ENCODE assay signal across 8 mouse cellular contexts in the genomic region with DNA sequence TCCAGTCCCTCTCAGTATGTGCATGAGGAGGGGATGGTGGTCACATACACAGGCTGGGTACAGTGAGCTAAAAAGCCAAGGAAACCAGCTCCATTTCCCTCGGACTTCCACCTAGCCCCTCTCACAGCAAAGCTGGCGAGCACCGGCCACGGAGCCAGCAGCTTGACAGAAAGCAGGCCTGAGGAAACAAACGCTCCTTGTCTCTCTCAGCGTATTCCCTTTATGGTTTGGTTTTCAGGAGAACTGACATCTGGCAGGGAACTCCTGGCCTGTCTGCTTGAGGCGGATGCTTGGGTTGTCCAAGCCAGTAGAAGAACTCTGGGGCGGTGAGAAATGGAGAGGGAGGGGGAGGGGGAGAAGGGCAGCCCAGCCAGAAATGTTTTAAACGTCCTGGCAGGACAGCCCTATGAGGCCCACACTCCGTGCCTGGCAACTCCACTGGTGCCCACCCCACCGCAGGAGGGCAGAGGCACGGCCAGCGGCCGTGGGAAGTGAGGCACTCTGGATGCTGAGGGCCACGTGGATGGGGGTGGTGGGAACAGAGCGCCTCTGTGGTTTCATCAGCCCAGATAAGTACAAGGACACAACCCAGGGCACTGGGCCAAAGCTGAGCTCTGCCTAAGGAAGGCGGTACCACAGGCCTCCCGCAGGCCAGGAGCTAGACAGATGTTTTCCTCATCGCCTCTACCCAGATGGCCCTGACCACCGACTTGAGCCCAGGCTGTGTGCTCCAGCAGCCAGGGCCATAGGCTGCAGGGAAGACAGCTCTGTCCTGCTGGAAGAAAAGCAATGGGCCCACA. TPM values are rescaled to one million over a fixed set of nuclear protein-coding genes. Genes with fewer than 3 reads are reported as not detected.
DNase-seq lines count a peak whose midpoint lies in the region; ATAC-seq and TF ChIP-seq lines count a peak whose summit lies in the region.

No protein-coding gene starts in this region.

- DNase-seq in MEL (ENCODE audit: low read depth, low spot score), result peak; percentile 95
- DNase-seq in cerebellum, postnatal 14 days, result peak; percentile 64 to 78
- peak; percentile 54 to 68 for DNase-seq in frontal cortex, postnatal 25 days (ENCODE audit: low spot score in 2 of 2)
- peak; percentile 83 to 89 for DNase-seq in layer of hippocampus, postnatal 14 days (ENCODE audit: low spot score in 2 of 2)
- peak; percentile 97 for DNase-seq in ovary, postnatal 36 days (ENCODE audit: low spot score)
- peak; percentile 65 for DNase-seq in thymus, postnatal 4 days

- no peak for TF ChIP-seq RAD21 in MEL (IDR thresholded peaks at IDR 0.05; ENCODE audit: low read depth, low read length)

- WGBS in hindbrain, embryonic 12.5 days, result 62% methylated on average over 20 of the region's 20 CpGs
- 12% methylated on average over 20 of the region's 20 CpGs for WGBS in lung, embryonic 16.5 days

- no peak overlapping the region; the same call in 1 of the 2 replicates for H3K4me2 ChIP-seq in hindbrain, embryonic 12.5 days (replicated peaks)
- peak overlapping the region; percentile 46; the same call in 1 of the 2 replicates for H3K4me2 ChIP-seq in lung, embryonic 16.5 days (ENCODE audit: low read depth, low read length)

- peak overlapping the region; percentile 2 to 28; a peak in 3 of 4 replicates for H3K4me3 ChIP-seq in MEL (ENCODE audit: control insufficient read depth in 1 of 2, insufficient read depth in 1 of 2, low read depth in 2 of 2, low read length in 2 of 2)
- H3K4me3 ChIP-seq in hindbrain, embryonic 12.5 days, result no peak overlapping the region
- H3K4me3 ChIP-seq in lung, embryonic 16.5 days (ENCODE audit: low read length), result no peak overlapping the region

- peaks cover 6 to 18% of the 10 kb centered on the region in 2 experiments for H3K4me1 ChIP-seq in MEL (ENCODE audit: control insufficient read depth in 1 of 2, insufficient read depth in 2 of 2, low read length in 2 of 2)
- H3K4me1 ChIP-seq in hindbrain, embryonic 12.5 days, result peaks cover 19% of the 10 kb centered on the region
- peaks cover 29% of the 10 kb centered on the region for H3K4me1 ChIP-seq in lung, embryonic 16.5 days (replicated peaks; ENCODE audit: control insufficient read depth, insufficient read depth, low read length)

- ATAC-seq in hindbrain, embryonic 12.5 days (ENCODE audit: low FRiP score), result no peak
- peak; percentile 97 for ATAC-seq in lung, embryonic 16.5 days (ENCODE audit: low read depth)

- H3K79me2 ChIP-seq in MEL (ENCODE audit: control insufficient read depth, insufficient read depth, low read length, poor library complexity), result no peaks in the 10 kb centered on the region

- H3K27me3 ChIP-seq in MEL (ENCODE audit: control insufficient read depth in 1 of 2, insufficient read depth in 2 of 2, low read length in 2 of 2), result no peaks in the 10 kb centered on the region
- H3K27me3 ChIP-seq in hindbrain, embryonic 12.5 days, result no peaks in the 10 kb centered on the region
- H3K27me3 ChIP-seq in lung, embryonic 16.5 days (ENCODE audit: control insufficient read depth, insufficient read depth, low read depth, low read length), result no peaks in the 10 kb centered on the region

- no peaks in the 10 kb centered on the region for H3K9me3 ChIP-seq in MEL (replicated peaks; ENCODE audit: insufficient read depth, low read length)
- no peaks in the 10 kb centered on the region for H3K9me3 ChIP-seq in hindbrain, embryonic 12.5 days (replicated peaks)
- H3K9me3 ChIP-seq in lung, embryonic 16.5 days (ENCODE audit: control insufficient read depth, low read length), result no peaks in the 10 kb centered on the region

- peak; percentile 51 to 82 for TF ChIP-seq EP300 in MEL (IDR thresholded peaks at IDR 0.05; ENCODE audit: low read depth in 1 of 2, low read length in 2 of 2)

- H3K36me3 ChIP-seq in MEL (ENCODE audit: control insufficient read depth in 1 of 2, insufficient read depth in 2 of 2, low read length in 2 of 2), result peaks cover 0 to 18% of the 10 kb centered on the region in 2 experiments; a peak in 3 of 4 replicates
- H3K36me3 ChIP-seq in hindbrain, embryonic 12.5 days, result no peaks in the 10 kb centered on the region; the same call in 1 of the 2 replicates
- no peaks in the 10 kb centered on the region for H3K36me3 ChIP-seq in lung, embryonic 16.5 days (ENCODE audit: control insufficient read depth, insufficient read depth, low read length)

- H3K9ac ChIP-seq in MEL (ENCODE audit: control insufficient read depth, low read depth, low read length, poor library complexity, severe bottlenecking), result peak overlapping the region; percentile 64
- H3K9ac ChIP-seq in hindbrain, embryonic 12.5 days, result peak overlapping the region; percentile 28; the same call in 1 of the 2 replicates
- peak overlapping the region; percentile 42 for H3K9ac ChIP-seq in lung, embryonic 16.5 days (ENCODE audit: low read length)

- H3K27ac ChIP-seq in MEL (ENCODE audit: control insufficient read depth, low read depth, low read length), result peak overlapping the region; percentile 93
- H3K27ac ChIP-seq in hindbrain, embryonic 12.5 days, result peak overlapping the region; percentile 52
- H3K27ac ChIP-seq in lung, embryonic 16.5 days (ENCODE audit: low read length), result peak overlapping the region; percentile 97

- peak in 1 of 2 experiments; percentile 7; a peak in 1 of 4 replicates for TF ChIP-seq POLR2A in MEL (IDR thresholded peaks at IDR 0.05; ENCODE audit: control insufficient read depth in 1 of 2, insufficient read depth in 1 of 2, low read depth in 1 of 2, low read length in 2 of 2, poor library complexity in 1 of 2)

- no peak for TF ChIP-seq CTCF in MEL (IDR thresholded peaks at IDR 0.05 in 2 of 3, conservative IDR thresholded peaks at IDR 0.05 in 1 of 3; ENCODE audit: control insufficient read depth in 1 of 3, insufficient read depth in 1 of 3, low read depth in 2 of 3, low read length in 3 of 3, poor library complexity in 1 of 3, severe bottlenecking in 1 of 3)

TF ChIP-seq in MEL, 35 proteins besides CTCF, POLR2A, EP300 and RAD21:
- peak; percentile 94 for TF ChIP-seq MAX (IDR thresholded peaks at IDR 0.05; ENCODE audit: low read length)
- TF ChIP-seq MYC (IDR thresholded peaks at IDR 0.05; ENCODE audit: low read depth, low read length), result peak; percentile 95
- peak; percentile 20; the same call in 1 of the 2 replicates for TF ChIP-seq RCOR1 (IDR thresholded peaks at IDR 0.05; ENCODE audit: low read depth, low read length)
- TF ChIP-seq ETS1 (IDR thresholded peaks at IDR 0.05; ENCODE audit: low read depth, low read length), result peak; percentile 89
- TF ChIP-seq USF2 (IDR thresholded peaks at IDR 0.05; ENCODE audit: borderline replicate concordance in 1 of 2, insufficient read depth in 1 of 2, low read depth in 1 of 2, low read length in 2 of 2), result no peak
- TF ChIP-seq MXI1 (IDR thresholded peaks at IDR 0.05; ENCODE audit: low read depth, low read length), result peak; percentile 94
- 0 out of 2 replicates have a peak, but pooled peaks have one; percentile 8 for TF ChIP-seq SMC3 (IDR thresholded peaks at IDR 0.05; ENCODE audit: low read depth, low read length)
- TF ChIP-seq MAZ (IDR thresholded peaks at IDR 0.05; ENCODE audit: low read depth, low read length), result no peak
- peak; percentile 65 for TF ChIP-seq GATA1 (IDR thresholded peaks at IDR 0.05; ENCODE audit: low read depth, low read length)
- peak; percentile 62; the same call in 1 of the 2 replicates for TF ChIP-seq TCF12 (IDR thresholded peaks at IDR 0.05; ENCODE audit: low read depth, low read length)
- no peak; the same call in 1 of the 2 replicates for TF ChIP-seq BHLHE40 (IDR thresholded peaks at IDR 0.05; ENCODE audit: borderline replicate concordance, low read depth, low read length)
- TF ChIP-seq ZNF384 (IDR thresholded peaks at IDR 0.05; ENCODE audit: low read depth, low read length), result no peak
- TF ChIP-seq USF1 (IDR thresholded peaks at IDR 0.05; ENCODE audit: low read depth, low read length), result peak; percentile 80
- TF ChIP-seq SIN3A (IDR thresholded peaks at IDR 0.05; ENCODE audit: low read length), result peak; percentile 43; the same call in 1 of the 2 replicates

RNA-seq across cellular contexts. Expression of a gene that starts 19.4 kb away (rescaled TPM):
- total RNA-seq in MEL (2012; rRNA removed), result 22.4 and 23.3 TPM in 2 replicates
- 10 to 100 TPM in 1 of 2 experiments, not detected in 1; 20.2 TPM for polyA plus RNA-seq in MEL (2012; ENCODE audit: insufficient read depth in 1 of 2, insufficient read length in 2 of 2, low read depth in 1 of 2, low replicate concordance in 2 of 2, missing spikeins in 1 of 2)
- 20.0 and 24.6 TPM in 2 replicates for polyA plus RNA-seq in hindbrain, embryonic 12.5 days (2016; fragmentation: Nextera tagmentation; extraction: Ambion mirVana)
- total RNA-seq in layer of hippocampus, postnatal 14 days (2021), result 10 to 100 TPM; 14.3 to 15.6 TPM
- 24.8 and 27.6 TPM in 2 replicates for polyA plus RNA-seq in lung, embryonic 16.5 days (2015; fragmentation: Nextera tagmentation; extraction: Ambion mirVana)

RNA-seq across cellular contexts. Expression of a gene that starts 47.3 kb away (rescaled TPM):
- total RNA-seq in MEL (2012; rRNA removed), result 1.9 and 2.3 TPM in 2 replicates
- 1 to 10 TPM in 1 of 2 experiments, not detected in 1; 4.3 TPM for polyA plus RNA-seq in MEL (2012; ENCODE audit: insufficient read depth in 1 of 2, insufficient read length in 2 of 2, low read depth in 1 of 2, low replicate concordance in 2 of 2, missing spikeins in 1 of 2)
- 47.5 and 49.9 TPM in 2 replicates for polyA plus RNA-seq in hindbrain, embryonic 12.5 days (2016; fragmentation: Nextera tagmentation; extraction: Ambion mirVana)
- total RNA-seq in layer of hippocampus, postnatal 14 days (2021), result 100 to 1,000 TPM; 439 to 441 TPM
- polyA plus RNA-seq in lung, embryonic 16.5 days (2015; fragmentation: Nextera tagmentation; extraction: Ambion mirVana), result 6.2 and 7.0 TPM in 2 replicates

Comparison
In these comparisons a context has a peak if more than half of its experiments do, and no peak if none do; other contexts are left out.
1. H3K4me3 ChIP-seq: peak in MEL (2 of 2); none in hindbrain, embryonic 12.5 days (single experiment) and lung, embryonic 16.5 days (single experiment).
2. Peak in every context shown above with its lines, with median percentiles within 50 percentile points of each other: DNase-seq, H3K27ac ChIP-seq and H3K9ac ChIP-seq.